Mouse (Mus musculus) E14TG2a.4 (cell line): ENCODE results near the gene Tnip2.
A peak's percentile ranks its signal among the peaks of the same experiment; 100 is the strongest.

Experiments
- H3K27me3 ChIP-seq: 2 replicates; pipeline ENCODE4 v1.6.1; 2014; ENCODE audit warnings: low read length, control low read depth; ENCODE audit not compliant: insufficient read depth
- H3K36me3 ChIP-seq: 2 replicates; pipeline ENCODE4 v1.6.1; 2014; ENCODE audit warnings: low read length, control low read depth; ENCODE audit not compliant: insufficient read depth
- H3K4me1 ChIP-seq: replicated peaks from 2 replicates; pipeline ENCODE4 v1.6.1; 2014; ENCODE audit warnings: low read depth, low read length, control low read depth
- H3K4me3 ChIP-seq: replicated peaks from 2 replicates; pipeline ENCODE4 v1.5.1; 2014; ENCODE audit warnings: mild to moderate bottlenecking, low read length
- H3K9me3 ChIP-seq: 2 replicates; pipeline ENCODE4 v1.6.1; 2014; ENCODE audit warnings: low read length, control low read depth
- CTCF ChIP-seq: conservative IDR thresholded peaks from 2 replicates; pipeline ENCODE4 v1.5.1; 2014; ENCODE audit warnings: low read length
- NANOG ChIP-seq: IDR thresholded peaks from 2 replicates; pipeline ENCODE4 v1.6.1; 2014; ENCODE audit warnings: borderline replicate concordance, low read length, mixed read lengths
- POU5F1 ChIP-seq: IDR thresholded peaks from 2 replicates; pipeline ENCODE4 v1.6.1; 2014; ENCODE audit warnings: low read length, borderline replicate concordance

The Tnip2 gene

DNA sequence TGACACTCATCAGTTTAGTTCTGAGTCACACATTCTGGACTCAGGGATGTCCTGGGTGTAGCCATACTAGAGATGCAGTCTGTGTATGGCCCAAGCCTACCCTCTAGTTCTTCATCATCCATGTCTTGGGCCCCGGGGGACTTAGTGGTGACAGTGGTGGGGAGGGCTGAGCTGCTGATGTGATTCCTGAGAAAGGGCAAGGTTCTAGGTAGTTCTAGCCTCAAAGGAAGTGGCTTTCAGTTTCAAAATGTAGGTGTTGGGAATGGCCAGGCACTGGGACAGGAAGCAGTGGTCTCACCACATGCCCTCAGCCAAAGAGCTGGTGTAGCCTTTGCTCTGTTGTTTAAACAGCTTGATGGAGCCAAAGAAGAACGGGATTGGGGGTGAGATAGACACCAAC is 25.3 kb upstream of the Tnip2 start:
- Histone ChIP-seq H3K36me3 (no peaks in the 10 kb centered on the region), H3K4me3 (no peak overlapping the region), H3K4me1 (peaks cover 9% of the 10 kb centered on the region), H3K9me3 (no peaks in the 10 kb centered on the region), H3K27me3 (peaks cover 29% of the 10 kb centered on the region)
- no peak for TF ChIP-seq POU5F1
- TF ChIP-seq NANOG, result no peak
- no peak for TF ChIP-seq CTCF

DNA sequence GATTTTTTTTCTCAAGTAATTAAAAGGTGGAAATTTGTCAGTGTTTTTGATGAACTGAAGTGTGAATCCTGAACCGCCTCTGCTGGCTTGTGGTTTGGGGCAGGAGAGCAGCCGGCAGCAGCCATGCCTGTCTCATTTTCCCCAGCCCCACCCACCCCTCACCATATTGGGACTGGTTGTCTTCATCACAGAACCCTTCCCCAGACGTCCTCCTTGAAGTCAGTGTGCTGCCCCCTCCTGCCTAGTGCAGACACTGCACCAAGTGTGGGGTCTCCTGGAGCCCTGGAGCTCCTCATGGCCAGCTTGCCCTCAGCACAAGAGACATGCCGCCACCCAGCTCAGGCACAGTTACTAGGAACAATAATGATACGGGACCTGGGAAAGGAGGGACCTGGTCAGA is 24.7 kb upstream of the Tnip2 start:
- Histone ChIP-seq H3K4me1 (peaks cover 9% of the 10 kb centered on the region), H3K4me3 (no peak overlapping the region), H3K27me3 (peaks cover 29% of the 10 kb centered on the region), H3K9me3 (0 out of 2 replicates have a peak, but pooled peaks cover under 1% of the 10 kb centered on the region), H3K36me3 (no peaks in the 10 kb centered on the region)
- TF ChIP-seq CTCF (peak; percentile 29), NANOG (no peak)

DNA sequence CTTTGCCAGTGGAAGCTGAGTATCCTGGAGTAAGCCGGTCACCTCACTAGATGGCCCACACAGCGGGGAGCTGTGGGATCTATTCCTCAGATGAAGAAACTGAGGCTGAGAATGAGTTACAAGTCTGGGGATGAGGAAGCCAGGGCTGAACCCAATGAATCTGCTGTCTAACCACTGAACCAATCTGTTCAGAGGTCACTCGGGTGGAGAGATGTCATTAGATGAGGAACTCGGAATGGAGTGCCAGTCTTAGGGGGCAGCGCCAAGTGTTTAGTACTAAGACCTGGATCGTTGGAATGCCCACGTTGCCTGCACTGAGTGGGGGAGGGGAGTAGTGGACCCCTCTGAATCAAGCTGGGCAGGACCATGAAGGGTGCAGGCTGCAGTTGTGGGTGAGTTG is 24.3 kb upstream of the Tnip2 start:
- Histone ChIP-seq H3K36me3 (no peaks in the 10 kb centered on the region), H3K4me3 (no peak overlapping the region), H3K27me3 (peaks cover 29% of the 10 kb centered on the region), H3K9me3 (peaks cover 5% of the 10 kb centered on the region; the same call in 1 of the 2 replicates), H3K4me1 (peaks cover 9% of the 10 kb centered on the region)
- no peak for TF ChIP-seq NANOG
- no peak for TF ChIP-seq POU5F1
- TF ChIP-seq CTCF, result no peak

- H3K27me3 ChIP-seq, result peaks cover 18% of the 10 kb centered on the region
Observed at GRCm38 (mm10) chr5:34535831-34536230, 22.0 kb upstream of the Tnip2 start.

GRCm38 (mm10) chr5:34534776-34535581 is 21.2 kb upstream of the Tnip2 start:
- TF ChIP-seq CTCF (no peak), POU5F1 (no peak), NANOG (no peak)
- H3K4me3 ChIP-seq, result no peak overlapping the region
- H3K4me1 ChIP-seq, result peaks cover 9% of the 10 kb centered on the region
- peaks cover 7% of the 10 kb centered on the region; the same call in 1 of the 2 replicates for H3K9me3 ChIP-seq
- H3K36me3 ChIP-seq, result no peaks in the 10 kb centered on the region
- H3K27me3 ChIP-seq, result peaks cover 11% of the 10 kb centered on the region; the same call in 1 of the 2 replicates

More at GRCm38 (mm10) chr5:34535831-34536230, 22.0 kb upstream of the Tnip2 start:
- H3K4me3 ChIP-seq, result no peak overlapping the region
- H3K9me3 ChIP-seq, result peaks cover 7% of the 10 kb centered on the region; the same call in 1 of the 2 replicates
- TF ChIP-seq CTCF, result no peak
- TF ChIP-seq POU5F1, result no peak
- TF ChIP-seq NANOG, result no peak
- no peaks in the 10 kb centered on the region for H3K36me3 ChIP-seq
- H3K4me1 ChIP-seq, result peaks cover 9% of the 10 kb centered on the region

GRCm38 (mm10) chr5:34533820-34534219 is 20.0 kb upstream of the Tnip2 start:
- Histone ChIP-seq H3K36me3 (no peaks in the 10 kb centered on the region), H3K4me1 (peaks cover 4% of the 10 kb centered on the region), H3K9me3 (peaks cover 7% of the 10 kb centered on the region; the same call in 1 of the 2 replicates), H3K27me3 (0 out of 2 replicates have a peak, but pooled peaks cover 2% of the 10 kb centered on the region), H3K4me3 (no peak overlapping the region)
- no peak for TF ChIP-seq NANOG
- TF ChIP-seq POU5F1, result no peak
- TF ChIP-seq CTCF, result no peak

DNA sequence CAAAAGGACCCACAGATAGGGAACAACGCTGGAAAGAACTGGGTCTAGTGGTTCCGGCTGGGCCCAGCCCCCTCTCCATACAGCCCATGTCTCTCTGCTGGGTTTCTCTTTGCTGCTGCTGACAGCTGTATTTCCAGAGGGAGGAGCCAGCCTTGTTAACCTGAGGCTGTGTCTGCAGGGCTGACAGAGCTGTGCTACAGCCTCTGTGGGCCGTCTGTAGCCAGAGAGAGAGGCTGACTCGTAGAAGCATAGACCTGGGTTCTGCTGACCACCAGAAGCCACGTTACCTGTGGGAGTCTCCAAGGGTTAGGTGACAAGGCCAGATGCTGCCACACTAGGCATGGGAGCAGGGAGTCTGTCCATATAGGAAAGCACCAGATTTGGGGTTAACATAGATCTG is 19.3 kb upstream of the Tnip2 start:
- Histone ChIP-seq H3K4me3 (no peak overlapping the region), H3K36me3 (no peaks in the 10 kb centered on the region), H3K4me1 (peaks cover 1% of the 10 kb centered on the region), H3K27me3 (peaks cover 9% of the 10 kb centered on the region; the same call in 1 of the 2 replicates), H3K9me3 (peaks cover 7% of the 10 kb centered on the region; the same call in 1 of the 2 replicates)
- TF ChIP-seq POU5F1 (no peak), CTCF (no peak), NANOG (no peak)

DNA sequence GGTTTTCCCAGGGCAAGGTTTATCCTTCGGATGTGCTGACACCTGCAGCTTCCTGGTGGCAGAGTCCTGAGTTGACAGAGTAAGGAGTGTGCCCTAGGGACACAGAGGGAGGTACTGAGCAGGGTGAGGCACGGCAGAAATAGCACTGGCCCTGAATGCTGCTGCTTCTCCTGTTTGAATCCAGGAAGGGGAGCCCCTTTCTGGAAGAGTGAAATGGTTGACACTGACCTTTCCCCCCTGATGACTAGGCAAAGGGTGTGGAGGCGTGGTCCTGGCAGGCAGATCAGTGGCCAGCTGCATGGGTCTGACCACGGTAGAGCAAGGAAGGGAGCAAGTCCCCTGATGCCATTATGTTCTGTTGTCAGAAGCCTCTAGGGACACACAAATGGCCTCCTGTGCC is 16.9 kb upstream of the Tnip2 start:
- TF ChIP-seq CTCF (no peak), POU5F1 (no peak), NANOG (no peak)
- Histone ChIP-seq H3K4me1 (peaks cover 12% of the 10 kb centered on the region), H3K9me3 (peaks cover 7% of the 10 kb centered on the region; the same call in 1 of the 2 replicates), H3K27me3 (peaks cover 30% of the 10 kb centered on the region), H3K36me3 (no peaks in the 10 kb centered on the region), H3K4me3 (no peak overlapping the region)

- Histone ChIP-seq H3K9me3 (peaks cover 7% of the 10 kb centered on the region; the same call in 1 of the 2 replicates), H3K27me3 (peaks cover 30% of the 10 kb centered on the region), H3K4me3 (no peak overlapping the region), H3K4me1 (peaks cover 12% of the 10 kb centered on the region), H3K36me3 (no peaks in the 10 kb centered on the region)
- TF ChIP-seq POU5F1 (no peak), CTCF (no peak), NANOG (no peak)
Observed at GRCm38 (mm10) chr5:34530116-34530515, 16.3 kb upstream of the Tnip2 start.
